Mouse (Mus musculus) forebrain, embryonic 14.5 days (tissue): Measurements from ENCODE around the gene Ccdc63. TPM values are rescaled to one million over a fixed set of nuclear protein-coding genes. Genes with fewer than 3 reads are reported as not detected.

Experiments used
- ATAC-seq: fragments of 200-750 bp; cut with Nextera tagmentation; 2 replicates; pipeline ENCODE4 v1.8.0; 2017; ENCODE audit warnings: mild to moderate bottlenecking, moderate library complexity
- DNase-seq: peaks from one replicate; pipeline ENCODE4 v3.0.0-alpha.2; 2015; ENCODE audit warnings: low spot score
- H3K27ac ChIP-seq: fragments of 300-500 bp; sonication (generic); 2 replicates; pipeline ENCODE4 v1.5.1; 2014; ENCODE audit warnings: low read depth, mild to moderate bottlenecking, control low read depth, low read length, moderate library complexity
- H3K27me3 ChIP-seq: fragments of 300-500 bp; sonication (generic); replicated peaks from 2 replicates; pipeline ENCODE4 v1.6.1; 2014; ENCODE audit warnings: low read length, control low read depth, mixed read lengths; ENCODE audit not compliant: control insufficient read depth, insufficient read depth
- H3K36me3 ChIP-seq: fragments of 300-500 bp; sonication (generic); 2 replicates; pipeline ENCODE4 v1.6.1; 2014; ENCODE audit warnings: low read length, control low read depth; ENCODE audit not compliant: control insufficient read depth, insufficient read depth
- H3K4me1 ChIP-seq: fragments of 300-500 bp; sonication (generic); 2 replicates; pipeline ENCODE4 v1.6.1; 2014; ENCODE audit warnings: antibody characterized with exemption, low read length, control low read depth; ENCODE audit not compliant: control insufficient read depth, insufficient read depth
- H3K4me2 ChIP-seq: fragments of 300-500 bp; sonication (generic); 2 replicates; pipeline ENCODE4 v1.6.1; 2014; ENCODE audit warnings: mild to moderate bottlenecking, control low read depth, low read length
- H3K4me3 ChIP-seq: fragments of 300-500 bp; sonication (generic); 2 replicates; pipeline ENCODE4 v1.5.1; 2014; ENCODE audit warnings: low read depth, low read length, control low read depth
- H3K9ac ChIP-seq: fragments of 300-500 bp; sonication (generic); 2 replicates; pipeline ENCODE4 v1.6.1; 2014; ENCODE audit warnings: mild to moderate bottlenecking, low read length, control low read depth, moderate library complexity
- H3K9me3 ChIP-seq: fragments of 300-500 bp; sonication (generic); replicated peaks from 2 replicates; pipeline ENCODE4 v1.6.1; 2016; ENCODE audit warnings: low read length, control low read depth, mixed read lengths; ENCODE audit not compliant: control insufficient read depth
- WGBS: fragments of 180-500 bp; shearing (Covaris S2); extraction: QIAGEN DNeasy Blood & Tissue Kit; methylation state at CpG from one replicate; pipeline ENCODE4 v1.1.7; 2014; 5-methylcytosine and 5-hydroxymethylcytosine counted together
- polyA plus RNA-seq: library from polyadenylated mRNA; unstranded; fragments of >200 nt; fragmentation: Nextera tagmentation; extraction: Ambion mirVana; gene quantifications from 2 replicates; pipeline ENCODE4 v1.2.1, GENCODE M21; 2014

Ccdc63 gene
- polyA plus RNA-seq, 1 experiment from 2014 or later = not detected

GRCm38 (mm10) chr5:122071997-122072396 is 68.6 kb downstream of the Ccdc63 start:
- Histone ChIP-seq H3K36me3 (no peaks in the 10 kb centered on the region), H3K4me2 (no peak overlapping the region), H3K27ac (no peak overlapping the region), H3K27me3 (no peaks in the 10 kb centered on the region), H3K9ac (no peak overlapping the region), H3K4me1 (no peaks in the 10 kb centered on the region), H3K4me3 (no peak overlapping the region), H3K9me3 (no peaks in the 10 kb centered on the region)
- ATAC-seq = no peak
- 79% methylated on average over 4 of the region's 4 CpGs for WGBS
- DNase-seq = no peak

DNA sequence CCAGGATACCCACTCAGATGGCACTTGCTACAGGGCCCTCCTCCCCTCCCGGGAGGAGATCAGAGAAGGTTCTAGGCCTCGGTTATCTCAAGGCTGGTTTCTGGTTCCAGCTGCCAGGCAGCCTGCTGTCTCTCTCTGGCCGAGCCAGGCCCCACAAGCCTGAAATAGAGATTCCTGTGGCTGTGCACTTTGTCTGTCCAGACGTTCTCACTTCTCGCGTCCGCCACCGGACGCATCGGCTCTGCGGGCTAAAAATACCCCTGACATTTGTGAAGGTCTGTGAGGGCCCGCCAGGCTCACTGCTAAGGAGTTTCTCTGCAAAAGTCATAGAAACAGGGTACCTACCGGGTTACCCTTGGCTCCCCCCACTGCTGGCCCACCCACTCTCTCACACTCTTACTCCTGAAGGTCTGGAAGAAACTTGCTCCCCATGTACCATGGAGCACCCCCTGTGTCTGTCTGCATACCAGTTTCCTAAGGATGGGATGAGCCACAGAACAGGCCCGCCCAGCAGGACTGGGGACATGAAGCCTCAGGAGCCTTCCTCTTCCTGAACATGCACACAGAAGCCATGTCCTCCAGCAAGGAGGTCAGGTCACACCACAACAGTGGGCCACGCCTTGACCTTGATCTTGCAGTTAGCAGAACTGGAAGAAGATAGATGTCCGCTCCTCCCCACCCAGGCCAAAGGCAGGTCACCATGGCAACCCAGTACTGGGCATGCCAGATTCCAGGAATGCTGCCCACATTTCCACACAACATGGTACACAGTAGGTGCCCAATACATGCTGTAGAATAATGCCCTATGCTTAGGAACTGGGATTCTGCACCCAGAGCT is 69.4 kb downstream of the Ccdc63 start:
- H3K27me3 ChIP-seq = no peaks in the 10 kb centered on the region
- H3K9ac ChIP-seq = no peak overlapping the region
- ATAC-seq (no peak), DNase-seq (no peak)
- WGBS = 87% methylated on average over 16 of the region's 16 CpGs
- no peaks in the 10 kb centered on the region for H3K36me3 ChIP-seq
- H3K4me3 ChIP-seq = no peak overlapping the region
- H3K4me1 ChIP-seq = no peaks in the 10 kb centered on the region
- no peak overlapping the region for H3K4me2 ChIP-seq
- H3K27ac ChIP-seq = no peak overlapping the region
- H3K9me3 ChIP-seq = no peaks in the 10 kb centered on the region

- no peaks in the 10 kb centered on the region for H3K36me3 ChIP-seq
- DNase-seq = no peak
- no peak overlapping the region for H3K27ac ChIP-seq
- H3K4me3 ChIP-seq = no peak overlapping the region
- no peaks in the 10 kb centered on the region for H3K9me3 ChIP-seq
- no peak for ATAC-seq
- H3K4me1 ChIP-seq = no peaks in the 10 kb centered on the region
- no peak overlapping the region for H3K9ac ChIP-seq
- H3K27me3 ChIP-seq = no peaks in the 10 kb centered on the region
- WGBS = 69% methylated on average over 13 of the region's 13 CpGs
- no peak overlapping the region for H3K4me2 ChIP-seq
These were observed 72.1 kb downstream of the Ccdc63 start for GRCm38 (mm10) chr5:122068563-122068962.

- H3K27me3 ChIP-seq = no peaks in the 10 kb centered on the region
- H3K9ac ChIP-seq = no peak overlapping the region
- H3K36me3 ChIP-seq = no peaks in the 10 kb centered on the region
- WGBS = 72% methylated on average over 25 of the region's 25 CpGs
- DNase-seq (peak; percentile 35), ATAC-seq (no peak)
- no peaks in the 10 kb centered on the region for H3K9me3 ChIP-seq
- no peak overlapping the region for H3K27ac ChIP-seq
- H3K4me2 ChIP-seq = no peak overlapping the region
- 0 out of 2 replicates have a peak, but pooled peaks cover 3% of the 10 kb centered on the region for H3K4me1 ChIP-seq
- H3K4me3 ChIP-seq = no peak overlapping the region
These were observed 77.3 kb downstream of the Ccdc63 start for GRCm38 (mm10) chr5:122063204-122063933.

GRCm38 (mm10) chr5:122062479-122062878 is 78.1 kb downstream of the Ccdc63 start:
- no peaks in the 10 kb centered on the region for H3K36me3 ChIP-seq
- no peaks in the 10 kb centered on the region for H3K27me3 ChIP-seq
- no peak for ATAC-seq
- no peak overlapping the region for H3K4me2 ChIP-seq
- 30% methylated on average over 12 of the region's 12 CpGs for WGBS
- 0 out of 2 replicates have a peak, but pooled peaks cover 2% of the 10 kb centered on the region for H3K9me3 ChIP-seq
- H3K4me1 ChIP-seq = 0 out of 2 replicates have a peak, but pooled peaks cover 3% of the 10 kb centered on the region
- H3K4me3 ChIP-seq = no peak overlapping the region
- no peak overlapping the region for H3K9ac ChIP-seq
- no peak overlapping the region for H3K27ac ChIP-seq
- DNase-seq = no peak

DNA sequence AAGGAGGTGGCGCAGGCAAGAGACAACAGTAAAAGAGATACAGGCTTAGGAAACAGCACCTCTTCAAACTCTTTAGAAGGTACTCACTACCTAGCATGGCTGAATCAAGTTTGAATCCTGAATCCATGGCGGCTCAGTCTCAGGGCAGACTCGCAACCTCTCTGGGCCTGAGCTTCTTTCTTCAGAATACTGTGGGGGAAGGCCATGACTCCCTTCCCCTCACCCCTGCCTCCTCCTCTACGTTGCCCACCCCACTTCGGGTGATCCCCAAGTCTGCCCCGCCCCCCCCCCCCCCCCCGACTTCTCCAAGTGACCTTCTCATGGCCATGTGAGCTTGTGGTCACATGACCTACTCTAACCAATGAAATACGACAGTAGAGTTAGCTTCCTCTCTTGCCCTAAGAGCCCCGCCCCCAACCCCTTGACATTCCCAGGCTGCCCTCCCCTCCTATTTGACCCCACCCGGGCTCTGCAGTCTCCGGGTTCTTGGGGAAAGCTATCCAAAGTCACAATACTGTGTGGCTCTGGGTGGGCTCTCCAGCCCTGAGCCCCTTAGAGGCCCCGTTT is 79.8 kb downstream of the Ccdc63 start:
- Histone ChIP-seq H3K9ac (no peak overlapping the region), H3K27me3 (no peaks in the 10 kb centered on the region), H3K4me2 (no peak overlapping the region), H3K4me1 (0 out of 2 replicates have a peak, but pooled peaks cover 3% of the 10 kb centered on the region), H3K4me3 (no peak overlapping the region), H3K36me3 (no peaks in the 10 kb centered on the region), H3K9me3 (0 out of 2 replicates have a peak, but pooled peaks cover 3% of the 10 kb centered on the region), H3K27ac (no peak overlapping the region)
- DNase-seq (no peak), ATAC-seq (no peak)
- WGBS = 33% methylated on average over 8 of the region's 12 CpGs

DNA sequence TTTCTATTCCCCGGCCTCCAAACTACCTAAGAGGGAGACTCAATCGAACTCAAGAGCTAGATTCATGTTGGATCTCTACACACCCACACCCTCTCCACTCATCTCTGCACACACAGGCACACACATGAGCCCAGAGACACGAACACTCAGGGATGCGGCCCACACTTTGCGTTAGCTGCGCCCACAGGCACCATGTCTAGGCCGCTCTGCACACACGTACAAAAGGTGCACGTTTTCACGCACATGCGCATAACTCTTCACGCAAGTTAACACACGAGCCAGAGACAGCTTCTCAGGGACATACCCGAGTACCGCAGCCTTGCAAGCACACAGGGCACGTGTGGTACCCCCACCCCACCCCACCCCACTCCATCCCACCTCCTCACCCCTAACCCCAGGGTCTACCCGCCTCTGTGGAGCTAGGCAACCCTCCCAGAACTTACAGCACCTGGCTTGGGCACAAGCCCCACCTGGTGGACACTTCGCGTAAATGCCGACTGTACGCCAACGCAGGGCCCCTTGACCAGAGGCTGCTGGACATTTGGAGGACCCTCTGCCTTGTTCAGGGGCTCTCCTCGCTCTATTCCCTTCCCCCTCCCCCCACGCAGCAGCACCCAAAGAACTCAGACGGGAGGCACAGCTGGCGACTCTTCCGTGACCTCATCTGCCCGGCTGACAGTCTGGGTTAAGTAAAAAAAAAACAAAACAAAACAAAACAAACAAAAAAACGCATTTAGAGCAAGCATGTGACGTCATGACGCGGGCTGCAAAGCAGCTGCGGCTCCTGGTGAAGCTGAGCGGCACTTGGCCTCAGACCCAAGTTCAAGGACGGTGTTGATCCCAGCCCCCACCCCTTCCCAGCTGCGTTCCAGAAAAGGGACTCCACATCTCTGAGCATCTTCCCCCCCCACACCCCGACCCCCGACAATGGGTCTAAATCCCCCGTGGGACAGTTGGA is 81.3 kb downstream of the Ccdc63 start:
- peak overlapping the region; percentile 40 for H3K4me2 ChIP-seq
- peak; percentile 18; the same call in 1 of the 2 replicates for ATAC-seq
- no peak overlapping the region for H3K4me3 ChIP-seq

More for the DNA sequence above, 81.3 kb downstream of the Ccdc63 start:
- Histone ChIP-seq H3K9ac (peak overlapping the region; percentile 13; the same call in 1 of the 2 replicates), H3K9me3 (0 out of 2 replicates have a peak, but pooled peaks cover 3% of the 10 kb centered on the region), H3K4me1 (peaks cover 7% of the 10 kb centered on the region), H3K27me3 (no peaks in the 10 kb centered on the region), H3K27ac (no peak overlapping the region), H3K36me3 (no peaks in the 10 kb centered on the region)
- DNase-seq = peak; percentile 73
- 25% methylated on average over 39 of the region's 39 CpGs for WGBS
